Mouse (Mus musculus) mouse embryonic stem cell (cell line): Measurements from ENCODE around the gene Nexn.

Experiments
- in situ Hi-C, 2 experiments: fragments of 300-500 bp; cut with MboI; formaldehyde crosslinking; loops; 1 replicate in 1 of 2; 3 replicates in 1 of 2; pipeline ENCODE4 v1.14.3; 2019 to 2020; ENCODE audit warnings: low sequenced_read_pairs in 2 of 2, low pct_unique_long_range_greater_than_20kb in 1 of 2, mixed read lengths in 1 of 2; ENCODE audit not compliant: unreplicated experiment in 1 of 2

Gene Nexn

DNA sequence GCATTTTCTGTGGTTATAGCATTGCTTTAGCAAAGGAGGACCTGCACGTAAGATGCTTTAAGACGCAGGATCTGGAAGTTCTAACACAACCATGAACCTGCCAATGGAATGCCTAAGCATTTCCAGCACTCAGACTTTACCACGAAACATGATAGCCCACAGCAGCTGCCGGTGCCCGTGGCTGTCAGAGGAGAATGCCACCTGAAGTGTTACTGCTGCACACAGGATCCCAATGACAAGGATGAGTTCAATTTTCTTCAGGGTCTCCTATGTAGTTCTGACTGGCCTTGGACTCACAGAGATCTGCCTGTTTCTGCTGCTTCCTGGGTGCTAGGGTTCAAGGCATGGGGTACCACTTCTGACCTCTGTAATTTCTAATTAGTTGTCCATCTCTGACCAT is 18.6 kb upstream of the Nexn start:
- in situ Hi-C loops = no loop called here

DNA sequence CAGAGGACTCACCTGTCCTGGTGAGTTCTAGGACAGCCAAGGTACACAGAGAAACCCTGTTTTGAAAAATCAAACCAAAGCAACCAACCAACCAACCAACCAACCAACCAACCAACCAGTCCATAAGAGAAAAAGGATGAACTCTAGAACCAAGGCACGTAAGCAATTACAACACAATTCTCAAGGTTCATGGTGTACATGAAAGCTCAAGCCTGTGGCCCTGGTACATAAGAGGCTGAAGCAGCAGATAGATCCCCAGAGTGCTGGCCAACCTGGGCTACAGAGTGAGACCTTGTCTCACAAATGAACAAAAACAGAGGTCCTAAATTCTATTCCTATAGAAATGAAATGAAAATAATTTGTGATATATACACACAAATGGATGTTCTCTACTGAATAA is 18.2 kb upstream of the Nexn start:
- in situ Hi-C loops = no loop called here

DNA sequence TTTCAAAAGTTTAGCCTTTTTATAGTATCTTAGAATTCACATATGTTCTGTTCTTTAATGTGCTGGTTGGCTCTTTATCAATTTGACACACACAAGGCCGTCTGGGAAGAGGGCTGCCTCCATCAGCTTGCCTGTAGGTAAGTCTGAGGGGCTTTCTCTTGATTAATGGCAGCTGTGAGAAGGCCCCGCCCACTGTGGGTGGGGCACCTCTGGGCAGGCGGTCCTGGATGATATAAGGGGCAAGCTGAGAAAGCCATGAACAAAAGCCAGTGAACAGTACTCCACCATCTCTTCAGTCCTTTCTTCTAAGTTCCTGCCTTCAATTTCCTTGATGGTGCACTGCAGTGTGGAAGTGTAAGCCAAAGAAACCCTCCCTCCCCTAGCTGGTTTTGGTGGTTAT is 16.0 kb upstream of the Nexn start:
- in situ Hi-C loops = no loop called here

DNA sequence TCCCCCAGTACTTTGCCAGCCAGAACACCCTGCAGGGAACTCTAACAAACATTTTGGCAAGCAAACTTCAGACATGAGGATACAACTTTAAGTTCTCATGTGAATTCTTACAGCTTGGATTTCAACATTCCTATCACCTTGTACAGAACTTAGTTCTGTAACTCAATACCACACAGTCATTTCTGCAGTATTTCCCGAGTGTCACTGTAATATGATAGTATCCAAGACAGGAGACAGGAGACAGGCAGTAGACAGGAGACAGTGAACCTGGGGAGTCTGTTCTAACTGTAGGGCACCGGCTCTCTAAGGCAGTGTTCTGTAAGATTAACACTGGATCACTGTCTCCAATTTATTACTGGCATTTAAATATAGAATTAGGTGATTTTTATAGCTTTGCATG is 12.3 kb upstream of the Nexn start:
- in situ Hi-C loops = no loop called here

DNA sequence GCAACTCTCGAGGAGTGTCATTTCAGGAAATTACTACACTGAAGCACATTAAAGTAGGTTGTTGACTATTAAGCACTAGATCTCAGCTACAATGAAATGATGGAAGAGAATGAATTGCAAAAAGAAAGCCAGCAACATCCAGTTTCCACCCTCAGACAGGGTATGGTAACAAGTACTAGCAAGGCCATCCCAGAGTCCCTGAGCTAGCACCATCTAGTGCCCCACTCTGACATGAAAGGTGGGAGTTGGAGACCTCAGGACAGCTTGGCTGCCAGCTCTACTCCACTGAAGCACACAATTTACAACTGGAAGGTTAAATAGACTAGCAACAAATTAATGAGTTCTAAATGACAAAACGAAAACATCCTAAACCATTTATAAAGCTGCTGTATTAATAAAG is 11.8 kb upstream of the Nexn start:
- in situ Hi-C loops = no loop called here

DNA sequence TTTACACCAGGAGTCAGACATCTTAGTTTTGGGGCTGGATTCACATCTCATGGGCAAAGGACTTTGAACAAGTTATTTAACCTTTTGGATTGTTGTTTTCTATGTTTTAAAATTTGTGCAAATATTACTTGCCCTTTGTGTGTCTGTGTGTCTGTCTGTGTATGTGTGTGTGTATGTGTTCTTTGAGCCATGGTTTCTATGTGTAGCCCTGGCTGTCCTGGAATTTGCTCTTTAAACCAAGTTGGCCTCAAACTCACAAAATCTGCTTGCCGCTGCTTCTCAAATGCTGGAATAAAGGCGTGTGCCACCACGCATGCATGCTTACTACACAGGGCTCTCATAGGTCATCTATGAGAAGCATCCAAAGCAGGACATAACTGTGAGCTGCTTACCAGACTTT is 10.8 kb upstream of the Nexn start:
- in situ Hi-C loops = no loop called here

DNA sequence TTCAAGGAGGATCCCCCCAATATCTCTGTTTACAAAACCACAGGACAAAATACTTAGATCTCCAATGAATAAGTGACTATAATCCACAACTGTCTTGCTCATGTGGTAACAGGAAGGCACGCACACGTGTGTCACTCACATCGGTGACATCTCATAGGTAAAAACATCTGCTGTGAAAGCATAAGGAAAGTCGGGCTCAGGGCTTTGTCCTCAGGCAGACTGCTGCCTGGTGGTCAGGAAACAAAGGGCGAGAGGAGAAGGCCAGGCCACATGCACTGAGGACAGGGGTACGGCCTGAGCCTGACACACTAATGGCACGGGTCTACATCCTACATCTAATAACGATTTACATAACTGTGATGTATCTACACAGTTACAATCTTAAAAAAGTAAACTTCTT is 8.9 kb upstream of the Nexn start:
- in situ Hi-C loops = no loop called here

DNA sequence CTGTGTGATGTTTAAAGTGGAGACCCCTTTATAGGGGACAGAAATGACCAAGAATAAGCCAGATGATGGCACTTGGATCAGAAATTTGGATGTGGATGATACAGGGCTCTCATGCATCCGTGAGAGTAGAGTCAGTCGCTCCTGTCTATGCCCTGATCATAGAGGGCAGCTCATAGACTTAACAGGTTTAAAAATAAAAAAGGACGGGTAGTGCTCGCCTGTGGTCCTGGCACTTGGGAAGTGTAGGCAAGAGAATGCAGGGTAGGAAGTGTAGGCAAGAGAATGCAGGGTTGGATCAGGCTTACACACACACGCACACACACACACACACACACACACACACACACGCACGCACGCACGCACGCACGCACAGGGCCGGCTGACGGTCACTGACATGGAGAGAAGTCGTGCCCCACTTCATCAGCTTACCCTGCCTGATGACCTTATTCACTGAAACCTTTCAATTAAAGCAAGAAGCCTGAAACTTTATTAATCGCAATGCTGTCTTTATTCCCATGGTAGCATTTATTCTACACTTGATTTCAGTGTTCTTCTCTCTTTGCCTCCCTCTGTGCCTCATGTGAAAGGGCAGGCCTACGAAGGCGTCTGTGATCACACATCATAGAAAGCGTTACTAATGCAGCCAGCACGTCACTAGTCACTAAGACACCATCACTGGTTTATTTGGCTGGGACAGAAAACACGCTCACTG is 7.0 kb upstream of the Nexn start:
- in situ Hi-C loops = loop anchor here in 1 of 2 experiments (25.0 kb wide), 1 partner anchor 464 kb away; no protein-coding TSS in a partner anchor

DNA sequence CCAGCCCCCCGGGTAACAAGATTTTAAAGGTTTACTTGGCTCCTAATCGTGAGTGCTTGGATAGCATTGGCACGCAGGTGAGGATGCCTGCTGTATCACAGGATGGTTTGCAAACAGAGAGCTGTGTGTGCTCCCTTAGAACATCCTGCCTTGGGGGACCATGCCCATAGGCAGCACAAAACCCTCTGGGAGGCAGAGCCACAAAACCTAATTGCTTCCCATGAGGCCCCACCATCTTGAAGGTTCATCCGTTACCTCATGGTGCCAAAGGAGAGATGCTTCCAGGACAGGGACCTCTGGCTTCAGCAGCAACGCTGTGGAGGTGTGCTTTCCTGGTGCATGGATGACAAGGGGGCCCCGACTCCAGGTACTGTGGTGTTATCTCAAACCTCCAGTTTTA is 5.7 kb upstream of the Nexn start:
- in situ Hi-C loops = loop anchor here in 1 of 2 experiments (25.0 kb wide), 1 partner anchor 465 kb away; no protein-coding TSS in a partner anchor

DNA sequence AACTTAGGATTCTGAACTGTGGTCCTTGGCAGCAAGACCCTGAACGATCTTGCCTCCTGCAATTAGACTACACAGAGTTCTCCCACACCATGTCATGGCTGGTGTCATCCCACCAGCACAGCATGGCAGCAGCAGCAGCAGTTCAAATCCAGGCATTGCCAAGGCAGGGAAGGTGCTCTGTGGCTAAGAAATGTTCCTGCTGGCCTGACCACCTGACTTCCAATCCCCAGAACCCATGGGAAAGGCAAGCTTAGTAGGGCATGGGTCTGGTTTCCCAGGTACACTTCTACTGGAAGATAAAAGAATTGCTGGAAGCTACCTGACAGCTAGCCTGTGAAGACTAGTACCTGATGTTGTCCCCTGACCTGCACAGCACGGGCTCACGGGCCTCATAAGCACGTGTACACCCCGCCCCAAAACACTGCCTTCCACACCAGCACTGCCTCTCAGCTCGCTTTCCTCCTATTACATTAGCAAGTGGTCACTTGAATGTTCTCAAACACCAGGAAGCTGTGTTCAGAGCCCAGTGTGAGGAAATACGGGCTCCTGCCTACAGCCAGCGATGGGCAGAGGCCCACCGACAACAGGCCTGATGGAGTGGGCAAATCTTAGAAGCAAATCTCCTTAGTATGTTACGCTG is 5.0 kb upstream of the Nexn start:
- in situ Hi-C loops = loop anchor here in 1 of 2 experiments (25.0 kb wide), 1 partner anchor 466 kb away; no protein-coding TSS in a partner anchor

DNA sequence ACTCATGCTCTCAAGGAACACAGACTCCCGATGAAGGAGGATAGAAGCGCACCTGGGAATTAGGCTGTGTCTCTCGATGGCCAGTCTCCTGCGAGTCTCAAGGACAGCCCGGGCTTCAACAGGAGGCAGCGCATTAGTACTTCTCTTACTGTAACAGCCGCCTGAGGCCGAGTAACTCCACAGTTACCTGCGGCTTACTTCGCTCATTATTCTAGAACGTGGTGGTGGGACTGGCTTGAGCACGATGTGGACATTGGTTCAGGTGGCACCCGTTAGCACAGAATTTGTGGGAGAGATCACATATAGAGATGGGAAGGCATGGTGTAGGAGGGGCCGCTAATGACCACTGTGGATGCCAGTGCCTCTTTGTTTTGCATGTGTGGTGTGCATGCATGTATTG is 1.9 kb upstream of the Nexn start:
- in situ Hi-C loops = loop anchor here in 1 of 2 experiments (25.0 kb wide), 1 partner anchor 469 kb away; no protein-coding TSS in a partner anchor

DNA sequence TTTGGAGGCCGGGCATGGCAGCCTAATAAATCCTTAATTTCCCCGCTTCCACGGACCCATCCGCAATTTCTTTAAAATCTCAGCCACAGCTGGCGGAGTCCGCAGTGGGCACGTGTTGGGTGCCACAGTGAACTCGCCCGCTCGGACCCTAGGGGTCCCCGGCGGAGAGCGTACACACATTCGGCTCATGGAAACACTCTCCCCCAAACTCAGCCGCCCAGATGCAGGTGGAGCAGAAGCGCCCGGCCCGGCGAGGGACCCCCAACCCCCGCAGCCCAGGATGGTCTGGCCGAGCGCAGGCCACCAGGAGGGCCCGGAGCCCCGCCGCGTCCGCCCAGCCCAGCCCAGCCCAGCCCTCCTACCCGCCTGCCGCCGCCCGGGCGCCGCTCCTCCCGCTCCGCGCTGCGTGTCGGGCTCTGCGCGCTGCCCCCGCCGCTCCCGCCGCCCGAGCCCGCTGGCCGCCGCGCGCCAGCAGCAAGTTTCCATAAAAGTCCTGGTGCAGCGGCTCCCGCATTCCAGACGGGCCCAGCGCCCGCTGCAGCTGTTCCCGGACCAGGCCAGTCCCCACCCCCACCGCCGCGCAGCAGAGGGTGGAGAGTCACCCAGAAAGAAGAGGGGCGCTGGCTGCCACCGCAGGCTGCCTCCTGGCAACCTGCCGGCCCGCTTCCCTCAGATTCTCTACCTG is 657 bp downstream of the Nexn start:
- in situ Hi-C loops = loop anchor here in 1 of 2 experiments (25.0 kb wide), 1 partner anchor 472 kb away; no protein-coding TSS in a partner anchor

DNA sequence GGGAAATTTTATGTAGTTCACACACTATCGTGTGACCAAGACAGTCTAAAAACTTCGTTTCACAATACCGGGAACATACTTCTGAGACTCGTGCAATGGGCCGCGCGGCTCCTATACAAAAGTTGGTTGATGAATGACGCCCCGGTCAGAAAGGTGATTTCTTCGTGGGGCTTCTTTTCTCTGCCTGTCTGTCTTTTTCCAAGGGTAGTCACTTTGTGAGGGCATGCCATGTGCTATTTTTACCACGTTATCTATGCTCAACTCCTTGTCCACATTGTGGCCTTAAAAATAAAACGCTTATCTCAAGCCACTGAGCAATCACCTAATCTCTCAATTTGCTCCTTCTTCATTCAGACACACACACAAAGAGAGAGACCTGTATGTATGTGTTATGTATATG is 1.3 kb downstream of the Nexn start:
- in situ Hi-C loops = loop anchor here in 1 of 2 experiments (25.0 kb wide), 1 partner anchor 472 kb away; no protein-coding TSS in a partner anchor

DNA sequence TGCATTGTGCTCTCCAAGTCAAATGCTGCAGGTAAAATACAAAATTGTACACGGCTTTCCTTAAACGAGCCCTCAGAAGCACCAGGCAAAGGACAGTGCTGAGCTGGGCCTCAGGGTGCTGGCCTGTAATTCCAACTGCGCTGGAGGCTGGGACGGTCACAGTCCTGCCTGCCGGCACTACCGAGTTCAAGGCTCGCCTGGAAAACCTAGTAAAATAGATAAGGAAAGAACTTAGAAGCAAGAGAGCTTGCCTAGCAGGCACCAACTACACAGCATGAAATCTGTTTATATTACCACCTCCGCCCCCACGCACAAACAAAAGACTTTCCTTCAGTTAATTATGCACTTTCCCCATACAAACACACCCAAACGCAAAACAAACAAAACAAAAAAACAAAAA is 1.8 kb downstream of the Nexn start:
- in situ Hi-C loops = loop anchor here in 1 of 2 experiments (25.0 kb wide), 1 partner anchor 473 kb away; no protein-coding TSS in a partner anchor

DNA sequence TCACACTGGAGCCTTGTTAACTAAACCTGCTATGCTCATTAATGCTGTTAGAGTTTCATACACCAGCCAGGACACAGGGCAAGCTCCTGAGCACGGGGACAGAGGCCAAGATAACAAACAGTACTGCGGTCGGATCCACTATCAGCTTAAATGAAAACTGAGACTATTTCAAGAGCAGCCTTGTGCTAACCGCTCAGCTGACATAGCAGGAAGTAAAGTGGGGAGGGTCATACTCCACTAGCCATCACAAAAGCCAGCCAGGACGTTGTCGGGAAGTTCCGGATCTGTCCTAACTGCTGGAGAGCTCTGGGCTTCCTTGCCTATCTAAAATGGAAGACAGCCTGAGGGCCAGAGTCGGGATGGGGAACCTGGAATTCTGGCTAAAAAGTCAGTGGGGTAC is 4.2 kb downstream of the Nexn start:
- in situ Hi-C loops = loop anchor here in 1 of 2 experiments (25.0 kb wide), 1 partner anchor 475 kb away; no protein-coding TSS in a partner anchor

DNA sequence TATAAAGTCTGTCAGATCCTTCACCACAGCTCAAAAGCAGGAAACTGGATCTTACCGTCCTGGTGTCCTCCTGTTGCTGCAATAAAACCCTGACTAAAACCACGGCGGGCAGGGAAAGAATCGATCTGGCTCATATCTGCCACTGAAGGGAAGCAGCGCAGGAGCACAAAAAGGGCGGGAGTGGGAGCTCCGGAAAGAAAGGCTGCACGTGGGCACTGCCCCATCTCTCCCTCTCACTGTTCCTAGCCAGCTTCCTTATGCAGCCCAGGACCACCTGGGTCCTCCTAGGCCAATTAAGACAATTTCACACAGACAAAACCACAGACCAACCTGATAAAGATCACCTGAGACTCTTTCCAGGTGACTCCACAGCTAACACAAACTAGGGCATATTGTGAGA is 4.7 kb downstream of the Nexn start:
- in situ Hi-C loops = loop anchor here in 1 of 2 experiments (25.0 kb wide), 1 partner anchor 476 kb away; no protein-coding TSS in a partner anchor

DNA sequence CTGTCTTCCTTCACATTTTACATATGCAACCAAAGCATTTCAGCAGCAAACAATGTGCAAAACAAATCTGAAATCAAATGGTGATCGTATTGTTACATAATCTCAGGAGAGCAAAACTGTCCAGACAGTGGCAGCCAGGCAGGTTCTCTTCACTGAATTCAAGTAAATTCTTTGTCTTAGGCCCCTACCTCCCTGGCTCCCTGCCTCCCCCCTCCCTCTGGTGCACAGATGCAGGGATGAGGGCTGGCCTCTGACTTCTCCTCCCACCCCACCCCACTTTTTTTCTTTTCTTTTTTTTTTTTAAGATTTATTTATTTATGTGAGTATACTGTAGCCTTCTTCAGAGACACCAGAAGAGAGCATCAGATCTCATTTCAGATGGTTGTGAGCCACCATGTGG is 5.8 kb downstream of the Nexn start:
- in situ Hi-C loops = loop anchor here in 1 of 2 experiments (25.0 kb wide), 1 partner anchor 477 kb away; no protein-coding TSS in a partner anchor

DNA sequence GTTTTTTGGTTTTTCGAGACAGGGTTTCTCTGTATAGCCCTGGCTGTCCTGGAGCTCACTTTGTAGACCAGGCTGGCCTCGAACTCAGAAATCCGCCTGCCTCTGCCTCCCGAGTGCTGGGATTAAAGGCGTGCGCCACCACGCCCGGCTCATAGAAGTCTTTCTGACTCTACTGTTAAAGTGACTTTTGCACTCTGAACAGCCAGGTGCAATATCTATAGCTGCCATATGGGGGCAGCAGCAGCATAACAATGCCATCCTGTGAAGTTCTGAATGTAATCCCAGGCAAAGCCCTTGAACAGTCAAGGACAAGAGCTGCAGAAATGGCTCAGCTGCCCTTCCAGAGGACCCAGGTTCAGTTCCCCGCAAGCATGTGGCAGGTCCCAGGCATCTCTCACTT is 6.7 kb downstream of the Nexn start:
- in situ Hi-C loops = loop anchor here in 1 of 2 experiments (25.0 kb wide), 1 partner anchor 478 kb away; no protein-coding TSS in a partner anchor

DNA sequence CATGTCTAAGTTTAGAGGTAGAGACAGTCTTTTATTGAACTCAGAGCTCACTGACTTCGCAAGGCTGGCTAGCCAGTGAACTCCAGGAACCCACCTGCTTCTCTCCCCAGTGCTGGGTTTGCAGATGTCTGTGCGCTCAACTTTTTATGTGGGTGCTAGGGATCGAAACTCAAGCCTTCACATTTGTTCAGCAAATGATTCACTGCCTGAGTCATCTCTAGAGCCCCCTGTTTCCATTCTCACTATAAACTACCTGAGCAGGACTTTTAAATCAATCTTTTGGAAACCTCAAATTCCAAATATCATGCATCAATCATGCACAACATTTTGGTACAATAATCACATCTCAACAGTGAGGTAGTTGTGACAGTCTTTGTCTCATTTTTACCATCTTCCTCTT is 8.6 kb downstream of the Nexn start:
- in situ Hi-C loops = loop anchor here in 1 of 2 experiments (25.0 kb wide), 1 partner anchor 480 kb away; no protein-coding TSS in a partner anchor
